Mouse (Mus musculus): ENCODE results near the gene Gm20388. TPM values are rescaled to one million over a fixed set of nuclear protein-coding genes. Genes with fewer than 3 reads are reported as not detected.
A peak's percentile ranks its signal among the peaks of the same experiment; 100 is the strongest.

Gene Gm20388
- total RNA-seq, 2 experiments from 2014 or later: 8.8 TPM

GRCm38 (mm10) chr8:121906542-121907512, 1996.2 kb downstream of the Gm20388 start:
- no peak for DNase-seq (ENCODE audit: extremely low spot score in 1 of 2, low spot score in 1 of 2)

- DNase-seq (ENCODE audit: extremely low spot score in 1 of 2, low spot score in 1 of 2): peak; percentile 94 to 95
These were observed 1997.1 kb downstream of the Gm20388 start, which contains the start of gene Slc7a5 for GRCm38 (mm10) chr8:121907587-121908248. TSS of gene Slc7a5 (minus strand) at chr8:121907694.

DNA sequence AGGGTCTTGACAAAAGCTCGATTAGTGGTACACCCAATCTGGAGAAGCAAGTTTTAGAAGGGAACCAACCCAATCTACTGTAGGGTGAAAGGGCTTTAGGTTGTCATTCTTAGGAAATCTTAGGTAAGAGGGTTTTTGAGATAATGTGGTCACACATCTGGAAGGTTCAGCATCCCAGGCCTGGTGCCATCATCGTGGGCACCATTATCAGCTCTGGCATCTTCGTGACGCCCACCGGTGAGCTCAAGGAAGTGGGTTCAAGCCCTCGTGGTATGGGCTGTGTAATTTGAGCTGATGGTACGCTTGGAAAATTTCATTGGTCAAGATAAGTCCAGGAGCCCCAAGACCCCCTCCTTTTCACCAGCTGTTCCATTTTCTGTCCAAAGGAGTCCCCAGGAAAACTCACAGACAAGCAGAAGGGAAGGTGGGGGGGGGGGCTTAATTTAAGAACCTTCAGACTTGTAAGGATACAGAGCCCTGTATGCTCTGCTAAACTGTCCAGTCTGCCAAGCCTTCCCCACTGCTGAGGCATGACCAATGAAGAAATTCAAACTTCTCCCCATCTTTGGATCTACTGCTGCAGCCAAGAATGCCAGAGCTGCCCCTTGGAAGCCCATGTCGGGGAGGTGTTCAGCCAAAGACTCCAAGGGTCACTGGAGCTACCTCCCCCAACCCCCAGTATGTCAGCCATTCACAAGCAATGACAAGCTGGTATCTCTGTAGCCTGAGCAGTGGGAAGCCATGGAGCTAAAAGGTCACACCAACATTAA, 1997.9 kb downstream of the Gm20388 start:
- no peak for DNase-seq (ENCODE audit: extremely low spot score in 1 of 2, low spot score in 1 of 2)

GRCm38 (mm10) chr8:121909148-121909541, 1998.5 kb downstream of the Gm20388 start:
- no peak for DNase-seq (ENCODE audit: extremely low spot score in 1 of 2, low spot score in 1 of 2)

GRCm38 (mm10) chr8:121909663-121910062, 1999.0 kb downstream of the Gm20388 start:
- DNase-seq (ENCODE audit: extremely low spot score in 1 of 2, low spot score in 1 of 2): peak; percentile 74 to 93

GRCm38 (mm10) chr8:121911400-121911799, 2000.8 kb downstream of the Gm20388 start:
- DNase-seq (ENCODE audit: extremely low spot score in 1 of 2, low spot score in 1 of 2): no peak

- DNase-seq (ENCODE audit: extremely low spot score in 1 of 2, low spot score in 1 of 2): no peak
These were observed 2001.3 kb downstream of the Gm20388 start for GRCm38 (mm10) chr8:121911987-121912386.

DNA sequence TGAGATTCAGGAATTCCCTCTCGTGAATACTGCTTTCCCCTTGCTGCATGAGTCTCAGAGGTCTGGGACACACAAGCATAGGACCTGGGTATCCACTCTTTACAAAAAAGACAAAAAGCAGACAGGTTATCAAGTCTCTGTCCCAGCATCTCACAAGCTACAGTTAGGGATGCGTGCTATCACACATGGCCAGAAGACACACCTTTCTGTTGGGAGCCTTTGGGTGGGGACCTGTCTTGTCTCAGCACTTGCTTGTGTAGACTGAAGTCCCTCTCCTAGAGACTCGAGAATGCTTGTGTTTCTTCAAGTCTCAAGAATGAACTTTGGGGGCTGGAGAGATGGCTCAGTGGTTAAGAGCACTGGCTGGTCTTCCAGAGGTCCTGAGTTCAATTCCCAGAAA, 2002.2 kb downstream of the Gm20388 start:
- DNase-seq (ENCODE audit: extremely low spot score in 1 of 2, low spot score in 1 of 2): no peak

- DNase-seq (ENCODE audit: extremely low spot score in 1 of 2, low spot score in 1 of 2): no peak
These were observed 2002.7 kb downstream of the Gm20388 start for GRCm38 (mm10) chr8:121913378-121913777.

DNA sequence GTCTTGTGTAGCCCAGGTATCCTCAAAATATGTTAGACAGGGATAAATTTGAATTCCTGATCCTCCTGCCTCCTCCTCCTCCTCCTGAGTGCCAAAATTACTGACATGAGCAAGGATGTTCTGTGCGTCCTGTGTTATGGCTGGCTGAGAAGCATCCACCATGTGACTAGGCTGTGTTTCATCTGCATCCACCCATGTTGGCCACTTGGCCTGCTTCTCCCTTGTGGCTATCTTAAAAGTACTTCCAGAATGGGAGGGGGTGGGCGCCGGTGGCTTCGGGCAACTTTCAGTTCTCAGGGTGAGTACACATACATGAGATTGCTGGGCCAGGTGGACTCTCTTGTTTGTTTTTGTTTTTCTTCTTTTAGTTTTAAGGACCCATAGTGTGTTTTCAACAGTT, 2008.5 kb downstream of the Gm20388 start:
- no peak for DNase-seq (ENCODE audit: extremely low spot score in 1 of 2, low spot score in 1 of 2)

DNA sequence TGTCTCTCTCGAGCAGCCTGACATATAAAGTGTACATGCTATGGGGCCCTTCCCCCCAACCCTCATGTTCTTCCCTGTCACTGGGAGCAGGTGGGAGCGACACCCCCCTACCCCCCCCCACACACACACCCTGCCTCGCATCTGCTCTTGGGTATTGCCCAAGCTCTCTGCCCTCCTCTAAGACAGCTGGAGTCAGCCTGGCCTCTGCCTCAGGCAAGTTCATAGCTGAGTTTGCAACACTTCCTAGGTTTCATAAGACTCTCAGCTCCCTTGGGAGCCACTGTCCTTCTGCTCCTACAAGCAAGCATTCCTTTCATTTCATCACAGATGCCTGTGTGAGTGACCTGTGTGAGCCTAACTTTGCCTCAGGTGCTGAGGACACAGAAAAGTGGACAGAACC, 2009.1 kb downstream of the Gm20388 start:
- DNase-seq (ENCODE audit: extremely low spot score in 1 of 2, low spot score in 1 of 2): no peak

DNA sequence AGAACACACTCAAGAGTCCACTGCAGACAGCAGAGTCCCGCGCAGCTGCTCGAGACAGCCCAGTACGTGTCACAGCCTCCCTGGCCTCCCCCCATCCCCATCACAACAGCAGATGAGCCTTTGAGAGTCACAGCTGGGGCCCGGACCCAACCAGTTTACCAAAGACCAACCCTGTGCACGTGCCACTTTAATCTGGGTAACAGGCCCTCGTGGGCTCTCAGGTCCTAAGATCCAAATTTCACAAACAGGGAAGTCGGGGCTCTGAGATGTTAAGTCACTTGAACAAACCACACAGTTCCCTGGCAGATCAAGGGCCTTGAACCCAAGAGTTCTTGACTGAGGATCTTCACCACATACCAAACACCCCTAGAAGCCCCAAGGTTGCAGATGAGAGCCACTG, 2010.9 kb downstream of the Gm20388 start:
- DNase-seq (ENCODE audit: extremely low spot score in 1 of 2, low spot score in 1 of 2): no peak

- DNase-seq (ENCODE audit: extremely low spot score in 1 of 2, low spot score in 1 of 2): no peak
These were observed 2011.5 kb downstream of the Gm20388 start for GRCm38 (mm10) chr8:121922101-121922500.

DNA sequence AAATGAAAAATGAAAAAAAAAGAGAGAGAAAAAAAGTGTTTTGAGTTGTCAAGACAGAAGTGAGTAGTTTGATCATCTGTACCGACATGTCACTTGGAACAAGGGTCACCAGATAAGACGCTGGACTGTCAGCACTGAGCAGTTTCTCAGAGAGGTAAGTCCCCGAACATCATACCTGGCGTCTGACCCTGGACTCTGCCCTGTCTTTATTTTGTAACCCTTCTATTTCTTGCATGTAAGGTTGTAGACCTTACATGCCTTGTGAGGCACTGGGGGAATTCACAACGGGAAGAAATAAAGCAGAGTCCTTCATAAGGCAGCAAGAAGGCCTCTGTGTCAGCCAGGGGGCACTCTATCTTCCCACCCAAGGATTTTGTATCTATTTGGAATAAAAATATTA, 2014.0 kb downstream of the Gm20388 start:
- DNase-seq (ENCODE audit: extremely low spot score in 1 of 2, low spot score in 1 of 2): no peak

DNA sequence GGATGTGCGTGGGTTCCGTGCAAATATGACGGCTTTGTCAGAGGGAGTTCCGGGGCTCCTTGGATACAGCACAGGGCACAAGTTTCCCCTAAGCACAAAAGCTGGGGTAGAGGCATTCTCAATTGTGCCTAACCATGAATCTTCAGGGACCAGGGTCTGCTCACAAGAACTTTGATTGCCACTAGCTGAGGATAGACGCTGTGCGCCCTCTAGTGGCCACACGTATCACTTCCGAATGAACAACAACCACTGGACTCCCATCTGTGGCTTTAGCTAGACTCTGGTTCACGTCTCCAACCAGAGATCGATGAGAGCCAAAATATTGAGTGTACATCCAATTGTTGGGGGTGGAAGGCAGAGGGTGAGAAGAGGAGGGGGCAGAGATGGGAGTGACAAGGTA, 2015.0 kb downstream of the Gm20388 start:
- peak; percentile 60 to 88 for DNase-seq (ENCODE audit: extremely low spot score in 1 of 2, low spot score in 1 of 2)

DNA sequence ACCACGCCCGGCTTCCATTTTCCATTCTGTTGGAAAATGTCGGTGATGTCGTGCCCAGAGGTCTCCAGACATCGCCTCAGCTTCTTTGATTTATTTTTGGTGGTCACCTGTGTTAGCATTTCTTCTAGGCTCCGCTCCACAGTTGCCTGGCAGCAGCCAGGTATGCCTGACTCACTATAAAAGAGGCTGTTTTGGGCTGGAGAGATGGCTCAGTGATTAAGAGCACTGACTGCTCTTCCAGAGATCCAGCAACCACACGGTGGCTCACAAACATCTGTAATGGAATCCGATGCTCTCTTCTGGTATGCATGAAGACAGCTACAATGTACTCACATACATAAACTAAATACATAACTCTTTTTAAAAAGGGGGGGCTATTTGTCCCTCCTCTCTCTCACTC, 2015.6 kb downstream of the Gm20388 start:
- DNase-seq (ENCODE audit: extremely low spot score in 1 of 2, low spot score in 1 of 2): no peak

DNA sequence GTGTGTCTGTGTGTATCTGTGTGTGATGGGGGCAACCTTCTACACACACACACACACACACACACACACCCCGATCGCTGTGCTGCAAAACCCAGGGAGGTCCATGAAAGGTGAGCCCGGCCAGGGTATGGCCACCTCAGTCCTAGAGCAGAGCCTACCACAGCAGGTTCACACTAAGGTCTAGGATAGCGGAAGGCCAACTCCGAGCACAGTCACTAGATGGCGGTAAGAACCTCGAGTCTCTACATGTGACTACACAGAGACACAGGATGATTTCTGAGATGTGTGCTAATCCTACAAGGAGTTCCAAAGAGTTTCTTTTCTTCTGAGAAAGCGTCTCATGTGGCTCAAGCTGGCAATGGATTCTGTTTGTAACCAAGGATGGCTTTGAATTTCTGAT, 2016.7 kb downstream of the Gm20388 start:
- peak in 1 of 2 experiments; percentile 58 for DNase-seq (ENCODE audit: extremely low spot score in 1 of 2, low spot score in 1 of 2)

DNA sequence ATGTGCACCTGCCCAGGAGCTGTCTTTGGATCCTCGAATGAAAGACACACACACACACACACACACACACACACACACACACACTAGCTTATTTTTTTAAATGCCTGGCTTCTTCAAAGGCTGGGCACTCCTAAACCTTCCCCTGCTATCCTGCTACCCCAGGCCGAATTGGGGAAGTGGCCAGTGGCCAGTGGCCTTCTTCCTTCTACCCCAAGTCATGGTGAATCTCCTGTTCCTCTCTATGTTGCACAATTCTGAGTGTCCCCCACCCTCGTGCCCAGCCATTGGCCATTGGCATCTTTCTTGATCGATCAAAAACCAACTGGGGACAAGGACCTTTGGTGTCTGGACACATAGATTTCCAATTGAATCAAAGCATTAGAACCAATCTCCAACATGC, 2019.4 kb downstream of the Gm20388 start:
- DNase-seq (ENCODE audit: extremely low spot score in 1 of 2, low spot score in 1 of 2): no peak

DNA sequence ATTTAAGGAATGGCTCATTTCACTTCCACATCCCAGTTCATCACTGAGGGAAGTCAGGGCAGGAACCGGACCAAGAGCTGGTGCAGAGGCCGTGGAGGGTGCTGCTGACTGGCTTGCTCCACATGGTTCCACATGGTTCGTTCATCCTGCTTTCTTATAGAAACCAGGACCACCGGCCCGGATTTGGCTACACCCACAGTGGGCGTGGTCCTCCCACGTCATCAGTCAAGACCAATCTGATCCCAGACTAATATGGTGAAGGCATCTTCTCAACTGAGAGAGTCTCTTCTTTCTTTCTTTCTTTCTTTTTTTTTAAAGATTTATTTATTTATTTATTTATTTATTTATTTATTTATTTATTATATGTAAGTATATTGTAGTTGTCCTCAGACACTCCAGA, 2020.9 kb downstream of the Gm20388 start:
- DNase-seq (ENCODE audit: extremely low spot score in 1 of 2, low spot score in 1 of 2): no peak

- no peak for DNase-seq (ENCODE audit: extremely low spot score in 1 of 2, low spot score in 1 of 2)
These were observed 2021.5 kb downstream of the Gm20388 start for GRCm38 (mm10) chr8:121932026-121932667.
